Mouse (Mus musculus) liver, adult 2 months (tissue): ENCODE measurements around the gene Apobr.

Source experiments
- CTCF ChIP-seq: fragments of 200-500 bp; IDR thresholded peaks from 2 replicates; pipeline ENCODE4 v1.5.1; 2011; ENCODE audit warnings: low read depth, low read length, control low read depth
- POLR2A ChIP-seq: fragments of 200-500 bp; IDR thresholded peaks from 2 replicates; pipeline ENCODE4 v1.6.1; 2011; ENCODE audit warnings: low read length, control low read depth; ENCODE audit not compliant: insufficient read depth; ENCODE audit errors: extremely low read depth

DNA sequence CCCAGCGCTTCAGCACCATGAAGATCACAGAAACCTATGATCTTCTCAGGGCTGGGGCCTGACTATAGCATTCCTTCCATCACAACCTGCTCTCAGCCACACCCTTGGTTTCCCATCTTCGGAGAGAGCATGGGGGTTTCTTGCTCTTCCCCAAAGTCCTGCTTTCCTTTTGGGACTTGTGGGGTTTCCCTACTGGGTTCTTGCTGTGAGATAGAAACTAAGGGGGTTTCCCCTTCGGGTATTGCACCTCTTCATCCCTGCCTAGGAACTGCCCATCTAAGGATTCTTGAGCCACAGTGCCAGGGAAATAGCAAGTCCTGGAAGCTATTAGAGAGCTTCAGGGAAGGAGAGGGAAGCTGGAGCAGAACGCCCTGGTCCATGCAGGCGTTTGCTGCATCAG lies 11.1 kb downstream of the Apobr start:
- TF ChIP-seq CTCF (no peak), POLR2A (no peak)
